Mouse (Mus musculus) heart, adult 2 months (tissue): ENCODE results near the gene Alg1.

ENCODE experiments used
- CTCF ChIP-seq: fragments of 200-600 bp; IDR thresholded peaks from 2 replicates; pipeline ENCODE4 v1.8.1; 2022; ENCODE audit warnings: antibody characterized with exemption, mild to moderate bottlenecking, moderate library complexity
- EP300 ChIP-seq: fragments of 200-500 bp; IDR thresholded peaks from 2 replicates; pipeline ENCODE4 v1.6.1; 2011; ENCODE audit warnings: low read depth, low read length, control low read depth; ENCODE audit not compliant: insufficient read depth
- POLR2A ChIP-seq: fragments of 200-500 bp; IDR thresholded peaks from 2 replicates; pipeline ENCODE4 v1.6.1; 2011; ENCODE audit warnings: mild to moderate bottlenecking, low read depth, low read length, control low read depth; ENCODE audit not compliant: insufficient read depth

DNA sequence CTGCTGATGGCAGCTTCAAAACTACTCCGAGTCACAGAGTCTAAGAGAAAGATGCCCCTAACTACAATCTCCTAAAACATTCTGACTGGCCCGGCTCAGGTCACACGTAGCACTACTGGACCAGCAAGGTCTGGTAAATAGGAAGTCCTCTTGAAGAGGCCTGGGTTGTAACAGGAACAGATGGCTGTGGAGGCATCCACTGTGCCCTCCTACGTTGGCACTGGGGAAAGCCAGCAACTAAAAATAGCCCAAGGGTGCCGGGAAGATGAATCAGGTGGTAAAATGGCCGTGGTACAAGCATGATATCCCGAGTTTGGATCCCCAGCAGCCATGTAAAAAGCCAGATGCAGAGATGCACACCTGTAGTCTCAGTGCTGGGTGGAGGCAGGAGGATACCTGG is 47.2 kb upstream of the Alg1 start:
- TF ChIP-seq CTCF (no peak), POLR2A (no peak), EP300 (0 out of 2 replicates have a peak, but pooled peaks have one; percentile 60)
